Mouse (Mus musculus): ENCODE measurements at regions not wholly inside any gene's neighbourhood (a gene's known extent, or its start where the extent isn't known, plus 50 kb on each side); places are given as distances from the start of the nearest gene placed in this dataset.

- DNase-seq (ENCODE audit: low spot score in 2 of 2): no peak
Observed at GRCm38 (mm10) chr8:31314692-31315358, 2113.7 kb upstream of the 5930422O12Rik start.

GRCm38 (mm10) chr8:31315359-31315705 lies 2113.2 kb upstream of the 5930422O12Rik start:
- no peak for DNase-seq (ENCODE audit: low spot score in 2 of 2)

GRCm38 (mm10) chr8:31333545-31334297 lies 2094.8 kb upstream of the 5930422O12Rik start:
- DNase-seq (ENCODE audit: low spot score in 2 of 2): no peak

GRCm38 (mm10) chr8:31348504-31348903 lies 2080.0 kb upstream of the 5930422O12Rik start:
- DNase-seq (ENCODE audit: low spot score in 2 of 2): no peak

- DNase-seq (ENCODE audit: low spot score in 2 of 2): no peak
Observed at GRCm38 (mm10) chr8:31369636-31370035, 2058.9 kb upstream of the 5930422O12Rik start.

- no peak for DNase-seq (ENCODE audit: low spot score in 2 of 2)
Observed at GRCm38 (mm10) chr8:31370137-31371010, 2058.1 kb upstream of the 5930422O12Rik start.

- no peak for DNase-seq (ENCODE audit: low spot score in 2 of 2)
Observed at GRCm38 (mm10) chr8:31371656-31372055, 2056.9 kb upstream of the 5930422O12Rik start.

- no peak for DNase-seq (ENCODE audit: low spot score in 2 of 2)
Observed at GRCm38 (mm10) chr8:31372397-31372796, 2056.1 kb upstream of the 5930422O12Rik start.

GRCm38 (mm10) chr8:31373140-31373787 lies 2055.2 kb upstream of the 5930422O12Rik start:
- no peak for DNase-seq (ENCODE audit: low spot score in 2 of 2)

- DNase-seq (ENCODE audit: low spot score in 2 of 2): no peak
Observed at GRCm38 (mm10) chr8:31377698-31378334, 2050.7 kb upstream of the 5930422O12Rik start.

- DNase-seq (ENCODE audit: low spot score in 2 of 2): no peak
Observed at GRCm38 (mm10) chr8:31404811-31405210, 2023.7 kb upstream of the 5930422O12Rik start.

- no peak for DNase-seq (ENCODE audit: low spot score in 2 of 2)
Observed at GRCm38 (mm10) chr8:31422241-31422640, 2006.3 kb upstream of the 5930422O12Rik start.

- no peak for DNase-seq (ENCODE audit: low spot score in 2 of 2)
Observed at GRCm38 (mm10) chr8:31427706-31428105, 2000.8 kb upstream of the 5930422O12Rik start.

GRCm38 (mm10) chr8:31436445-31437191 lies 1991.9 kb upstream of the 5930422O12Rik start:
- no peak for DNase-seq (ENCODE audit: low spot score in 2 of 2)

GRCm38 (mm10) chr8:31444834-31445233 lies 1983.7 kb upstream of the 5930422O12Rik start:
- no peak for DNase-seq (ENCODE audit: low spot score in 2 of 2)

- DNase-seq (ENCODE audit: low spot score in 2 of 2): no peak
Observed at GRCm38 (mm10) chr8:31447984-31448383, 1980.5 kb upstream of the 5930422O12Rik start.

GRCm38 (mm10) chr8:31454736-31455391 lies 1973.6 kb upstream of the 5930422O12Rik start:
- DNase-seq (ENCODE audit: low spot score in 2 of 2): no peak

- peak; percentile 5 to 11 for DNase-seq (ENCODE audit: low spot score in 2 of 2)
Observed at GRCm38 (mm10) chr8:31460349-31460748, 1968.2 kb upstream of the 5930422O12Rik start.

All from frontal cortex, postnatal 10 days (tissue).